Mouse (Mus musculus): ENCODE measurements at regions not wholly inside any gene's neighbourhood (a gene's known extent, or its start where the extent isn't known, plus 50 kb on each side); places are given as distances from the start of the nearest gene placed in this dataset.

DNA sequence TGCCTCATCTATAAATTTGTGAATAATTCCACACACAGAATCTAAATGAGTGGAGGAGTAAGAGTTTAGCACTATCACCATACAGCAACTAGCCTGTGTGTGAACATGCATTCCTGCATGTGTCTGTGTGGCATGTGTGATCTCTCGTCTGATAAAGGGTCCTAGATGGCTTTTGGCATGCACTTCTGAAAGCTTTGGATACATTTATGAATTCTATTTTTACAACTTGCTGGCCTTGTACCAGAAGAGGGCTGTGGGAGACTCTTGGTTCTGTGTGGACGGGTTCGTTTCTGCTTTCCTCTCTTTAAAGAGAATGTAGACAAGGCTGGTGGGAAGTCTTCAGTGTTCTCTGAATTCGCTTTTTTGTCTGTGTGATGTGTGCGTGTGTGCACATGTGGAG lies 148.7 kb upstream of the Id2 start:
- in situ Hi-C loops (cut with MboI; ENCODE audit: low sequenced_read_pairs): no loop called here

DNA sequence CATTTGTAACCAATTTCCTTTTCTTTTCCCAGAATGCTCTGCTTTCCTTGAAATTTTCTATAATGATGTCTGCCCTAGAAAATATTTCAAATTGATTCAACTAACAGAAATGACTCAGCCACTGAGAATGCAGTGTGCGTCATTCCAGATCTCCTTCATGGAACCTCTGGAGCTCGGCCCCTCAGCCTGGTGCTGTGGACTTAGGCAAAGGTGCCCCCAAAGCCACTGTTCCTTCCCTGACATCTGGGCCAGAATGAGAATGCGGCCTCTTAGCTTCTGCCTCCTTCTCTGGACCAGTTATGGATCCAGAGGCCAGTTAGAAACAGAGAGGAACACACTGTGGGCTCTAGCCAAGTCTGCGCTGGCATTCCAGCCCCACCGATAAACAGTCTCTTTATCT lies 148.3 kb upstream of the Id2 start:
- in situ Hi-C loops (cut with MboI; ENCODE audit: low sequenced_read_pairs): no loop called here

DNA sequence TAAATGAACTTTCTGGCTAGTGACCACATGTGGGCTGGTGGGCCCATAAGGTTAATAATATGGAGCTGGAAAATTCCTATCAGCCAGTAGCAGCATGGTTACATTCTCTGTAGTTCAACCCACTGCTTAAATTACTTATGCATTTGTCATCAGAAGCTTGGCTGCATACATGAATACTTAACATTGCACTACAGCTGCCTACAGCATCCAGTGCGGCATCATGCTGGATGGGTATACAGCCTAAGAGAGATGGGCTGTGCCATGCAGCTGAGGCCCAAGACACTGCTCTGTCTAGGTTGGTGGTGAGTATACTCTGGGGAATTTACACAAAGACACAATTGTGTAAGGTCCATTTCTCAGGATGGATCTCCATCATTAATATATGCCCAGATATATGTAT lies 147.7 kb upstream of the Id2 start:
- in situ Hi-C loops (cut with MboI; ENCODE audit: low sequenced_read_pairs): no loop called here

DNA sequence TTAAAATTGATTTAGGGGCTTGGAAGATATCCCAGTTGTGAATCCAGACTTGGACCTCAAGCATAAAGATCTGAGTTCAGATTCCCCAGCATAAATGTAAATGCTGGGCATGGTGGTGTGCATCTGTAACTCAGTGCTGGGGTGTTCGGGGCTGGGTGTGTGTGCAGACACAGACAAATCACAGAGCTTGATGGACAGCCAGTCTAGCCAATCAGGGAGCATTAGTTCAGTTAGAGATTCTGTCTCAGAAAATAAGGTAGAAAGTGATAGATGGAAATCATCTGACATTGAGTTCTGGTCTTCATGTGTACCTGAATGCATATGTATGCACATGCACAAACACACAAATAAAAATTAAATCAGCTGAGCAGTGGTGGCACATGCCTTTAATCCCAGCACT lies 147.0 kb upstream of the Id2 start:
- in situ Hi-C loops (cut with MboI; ENCODE audit: low sequenced_read_pairs): no loop called here

DNA sequence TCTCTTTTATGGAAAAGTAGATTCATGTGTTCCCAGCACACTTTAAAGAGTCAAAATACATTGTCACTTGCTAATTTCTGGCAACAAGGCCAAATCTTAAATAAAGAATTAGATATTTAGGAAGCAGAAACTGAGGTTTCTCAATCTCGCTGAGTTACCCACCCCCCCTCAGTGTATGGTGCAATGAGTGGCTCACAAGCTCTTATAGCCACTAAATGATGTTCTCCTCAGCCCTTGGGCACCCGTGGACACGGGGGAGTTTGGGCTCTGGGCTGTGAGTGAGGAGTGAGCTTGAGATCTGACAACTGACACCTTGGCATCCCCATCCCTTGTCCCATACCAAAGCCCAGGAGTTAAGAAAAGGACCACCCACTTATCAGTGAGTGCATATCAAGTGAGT lies 145.4 kb upstream of the Id2 start:
- in situ Hi-C loops (cut with MboI; ENCODE audit: low sequenced_read_pairs): no loop called here

- in situ Hi-C loops (cut with MboI; ENCODE audit: low sequenced_read_pairs): no loop called here
Measured at GRCm38 (mm10) chr12:25241675-25242074, 144.7 kb upstream of the Id2 start.

DNA sequence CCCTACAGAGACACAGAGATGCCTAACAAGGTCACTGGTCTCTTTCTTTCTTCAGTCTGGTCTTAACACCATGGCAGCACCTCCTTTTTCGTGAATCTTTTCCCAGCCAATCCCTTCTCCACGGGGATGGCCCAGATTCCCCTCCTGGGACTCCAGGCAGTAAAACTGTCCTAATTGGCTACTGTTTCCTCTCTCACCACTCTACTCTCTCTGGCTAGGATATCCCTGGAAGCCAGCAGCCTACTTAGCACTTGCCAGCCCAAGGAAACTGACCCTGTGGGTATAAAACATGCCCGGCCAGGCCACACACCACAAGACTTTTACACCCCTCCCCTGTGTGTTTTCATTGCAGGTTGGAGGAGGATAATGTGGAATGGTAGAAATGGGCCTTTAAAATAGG lies 143.9 kb upstream of the Id2 start:
- in situ Hi-C loops (cut with MboI; ENCODE audit: low sequenced_read_pairs): no loop called here

DNA sequence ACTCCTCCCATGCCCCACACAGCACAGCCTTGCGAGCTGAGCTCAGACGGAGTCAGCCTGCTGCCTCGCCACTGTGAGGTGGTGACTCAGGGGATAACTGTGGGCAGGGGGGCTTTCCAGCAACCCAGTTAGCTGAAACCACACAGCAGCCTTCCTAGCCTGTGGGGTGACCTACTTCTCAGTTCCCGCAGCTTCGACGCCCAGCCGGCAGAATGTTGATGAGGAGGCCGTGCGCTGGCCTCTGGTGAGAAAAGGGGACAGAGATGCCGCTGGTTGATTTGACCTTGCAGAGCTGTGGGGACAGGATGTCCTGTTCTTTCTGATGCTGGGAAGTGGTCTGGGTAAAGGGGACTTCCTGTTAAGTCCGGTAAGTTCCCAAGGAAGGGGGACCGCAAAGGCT lies 143.2 kb upstream of the Id2 start:
- in situ Hi-C loops (cut with MboI; ENCODE audit: low sequenced_read_pairs): no loop called here

DNA sequence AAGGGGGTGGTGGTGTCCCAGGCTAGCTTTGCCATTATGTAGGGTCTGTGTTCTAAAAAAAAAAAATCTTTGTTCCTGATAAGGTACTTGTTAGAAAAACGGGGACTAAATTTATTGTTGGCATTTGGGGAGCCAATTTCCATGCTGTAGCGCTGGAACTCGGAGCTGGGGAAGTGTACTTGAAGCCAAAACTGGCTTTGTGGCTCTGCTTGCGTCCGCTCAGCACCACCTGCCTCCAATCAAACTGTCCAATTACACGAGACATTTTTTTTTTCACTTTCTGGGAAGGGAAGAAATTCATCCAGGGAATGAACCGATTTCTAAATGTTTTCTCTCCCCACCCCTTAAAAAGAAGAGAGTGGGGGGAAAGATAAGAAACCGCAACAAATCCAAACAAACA lies 138.1 kb upstream of the Id2 start:
- in situ Hi-C loops (cut with MboI; ENCODE audit: low sequenced_read_pairs): no loop called here

DNA sequence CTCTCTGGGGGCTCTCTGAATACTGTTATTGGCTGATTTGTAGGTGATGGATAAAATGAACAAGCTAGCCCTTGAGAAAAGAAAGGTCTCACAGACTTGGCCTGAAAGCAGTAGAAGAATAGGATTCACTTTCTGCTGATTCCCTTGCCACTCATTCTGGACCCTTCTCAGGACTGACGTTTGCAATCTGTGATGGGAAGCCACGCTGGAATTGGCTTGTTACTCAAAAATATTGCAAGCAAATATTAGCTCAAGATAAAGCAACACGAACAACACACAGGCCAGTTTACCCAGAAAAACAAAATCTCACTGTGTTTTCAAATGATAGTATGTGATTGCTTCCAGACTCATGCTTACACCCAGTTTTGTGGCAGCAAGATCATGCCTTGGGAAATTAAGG lies 137.7 kb upstream of the Id2 start:
- in situ Hi-C loops (cut with MboI; ENCODE audit: low sequenced_read_pairs): no loop called here

DNA sequence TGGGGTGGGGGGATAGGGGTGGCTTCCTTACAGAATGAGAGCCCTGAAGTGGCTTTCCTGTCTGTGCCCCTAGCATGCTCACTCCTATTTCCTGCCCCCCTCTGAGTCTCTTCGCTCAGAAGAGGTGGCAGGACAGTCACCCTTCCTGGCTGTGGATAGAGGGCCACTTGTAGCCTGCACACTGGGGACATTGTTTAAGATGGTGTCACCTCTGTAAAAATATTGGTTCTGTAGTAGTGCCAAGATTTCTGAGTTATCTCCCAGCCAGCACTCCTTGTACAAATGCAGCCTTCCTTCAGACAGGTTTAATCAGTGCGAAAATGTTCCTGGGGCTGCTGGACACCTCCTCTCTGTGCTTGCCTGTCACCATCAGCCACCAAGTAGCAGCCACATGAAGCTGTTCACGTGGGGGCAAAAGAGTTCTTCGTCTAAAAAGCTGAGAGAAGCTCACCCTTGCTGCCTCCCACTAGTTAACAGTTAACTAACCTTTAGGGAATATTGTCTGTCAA lies 136.1 kb upstream of the Id2 start:
- in situ Hi-C loops (cut with MboI; ENCODE audit: low sequenced_read_pairs): no loop called here

DNA sequence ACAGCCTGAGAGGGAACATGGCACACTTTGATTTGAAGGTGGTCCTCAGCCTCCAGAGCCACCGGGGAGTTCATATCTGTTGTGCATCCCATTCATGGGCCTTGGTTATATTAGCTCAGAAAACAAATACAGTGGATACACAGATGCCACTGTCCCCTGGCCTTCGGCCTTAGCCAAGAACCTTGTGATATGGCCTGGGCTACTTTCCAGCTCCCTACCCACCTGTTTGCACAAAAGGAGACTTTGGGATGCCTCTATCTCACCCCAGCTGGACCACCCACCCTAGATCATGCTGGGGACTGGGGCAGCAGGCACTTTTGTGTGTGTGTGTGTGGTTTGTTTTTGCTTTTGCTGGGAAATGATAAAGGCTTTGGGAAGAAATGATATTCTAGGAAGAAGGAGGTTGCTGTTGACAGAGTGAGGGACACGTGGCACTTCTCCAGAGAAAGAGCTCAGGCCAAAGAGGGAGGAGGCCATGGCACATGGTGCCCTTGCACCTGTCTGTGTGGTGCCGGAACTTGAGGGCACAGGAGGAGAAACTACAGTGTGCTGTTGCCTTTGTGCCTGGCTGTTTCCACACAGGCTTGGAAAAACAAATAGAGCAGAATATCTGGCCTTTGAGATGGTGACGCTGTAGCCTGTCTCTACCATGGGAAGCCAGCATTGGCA lies 135.6 kb upstream of the Id2 start:
- in situ Hi-C loops (cut with MboI; ENCODE audit: low sequenced_read_pairs): no loop called here

DNA sequence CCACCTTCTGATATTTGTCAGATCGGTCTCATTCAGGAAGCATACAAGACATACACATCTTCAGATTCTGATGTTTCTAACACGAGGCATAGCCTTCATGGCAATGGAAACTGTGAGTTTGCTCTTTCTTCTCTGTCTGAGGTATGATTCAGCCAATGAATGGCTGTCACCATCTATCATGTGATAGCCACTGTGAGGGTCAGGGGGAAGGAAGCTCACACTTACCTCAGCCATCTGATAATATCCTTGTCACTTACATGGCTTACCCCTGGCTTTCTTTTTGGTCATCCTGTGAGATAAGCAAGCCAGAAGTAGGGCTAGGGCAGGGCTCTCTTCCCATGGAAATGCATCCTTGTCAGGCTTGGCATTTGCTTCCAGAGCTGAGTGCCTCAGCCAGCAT lies 131.8 kb upstream of the Id2 start:
- in situ Hi-C loops (cut with MboI; ENCODE audit: low sequenced_read_pairs): no loop called here

DNA sequence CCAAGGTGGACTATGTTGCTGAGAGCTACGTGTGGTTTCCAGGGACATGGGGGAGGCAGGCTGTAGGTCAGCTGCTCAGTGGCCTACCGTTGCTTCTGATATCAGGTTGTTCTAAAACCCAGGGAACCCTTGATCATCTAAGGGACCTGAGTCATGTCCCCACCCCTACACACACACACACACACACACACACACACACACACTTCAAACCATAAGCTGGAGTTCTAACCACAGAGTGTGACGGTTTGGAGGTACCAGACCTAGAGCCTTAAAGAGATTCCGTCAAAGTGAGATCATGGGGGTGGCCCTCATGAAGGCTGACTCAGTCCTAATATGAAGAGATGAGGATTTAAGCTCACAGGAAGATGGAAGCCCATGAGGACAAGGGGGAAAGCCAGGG lies 130.8 kb upstream of the Id2 start:
- in situ Hi-C loops (cut with MboI; ENCODE audit: low sequenced_read_pairs): no loop called here

- in situ Hi-C loops (cut with MboI; ENCODE audit: low sequenced_read_pairs): no loop called here
Measured at GRCm38 (mm10) chr12:25224644-25225043, 127.7 kb upstream of the Id2 start.

DNA sequence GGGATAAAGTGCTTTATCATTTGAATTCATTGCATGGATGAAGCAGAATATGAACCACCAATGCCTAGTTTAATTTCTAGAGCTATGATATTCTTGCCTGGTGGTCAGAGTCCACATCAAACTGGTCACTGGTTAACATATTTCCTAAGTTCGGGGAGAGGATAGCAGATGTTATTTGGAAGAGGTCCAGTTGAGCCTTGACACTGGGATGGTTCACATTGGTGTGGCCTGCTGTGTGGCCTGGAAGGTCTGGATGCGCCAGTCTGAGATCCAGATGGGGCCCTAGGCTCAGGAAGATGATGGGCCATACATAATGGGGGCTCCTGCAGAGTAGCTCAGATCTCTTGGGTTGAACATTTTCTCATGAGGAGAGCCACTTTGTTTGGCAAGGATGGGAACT lies 127.3 kb upstream of the Id2 start:
- in situ Hi-C loops (cut with MboI; ENCODE audit: low sequenced_read_pairs): no loop called here

- in situ Hi-C loops (cut with MboI; ENCODE audit: low sequenced_read_pairs): no loop called here
Measured at GRCm38 (mm10) chr12:25223539-25223938, 126.6 kb upstream of the Id2 start.

- in situ Hi-C loops (cut with MboI; ENCODE audit: low sequenced_read_pairs): no loop called here
Measured at GRCm38 (mm10) chr12:25220780-25221106, 123.8 kb upstream of the Id2 start.

DNA sequence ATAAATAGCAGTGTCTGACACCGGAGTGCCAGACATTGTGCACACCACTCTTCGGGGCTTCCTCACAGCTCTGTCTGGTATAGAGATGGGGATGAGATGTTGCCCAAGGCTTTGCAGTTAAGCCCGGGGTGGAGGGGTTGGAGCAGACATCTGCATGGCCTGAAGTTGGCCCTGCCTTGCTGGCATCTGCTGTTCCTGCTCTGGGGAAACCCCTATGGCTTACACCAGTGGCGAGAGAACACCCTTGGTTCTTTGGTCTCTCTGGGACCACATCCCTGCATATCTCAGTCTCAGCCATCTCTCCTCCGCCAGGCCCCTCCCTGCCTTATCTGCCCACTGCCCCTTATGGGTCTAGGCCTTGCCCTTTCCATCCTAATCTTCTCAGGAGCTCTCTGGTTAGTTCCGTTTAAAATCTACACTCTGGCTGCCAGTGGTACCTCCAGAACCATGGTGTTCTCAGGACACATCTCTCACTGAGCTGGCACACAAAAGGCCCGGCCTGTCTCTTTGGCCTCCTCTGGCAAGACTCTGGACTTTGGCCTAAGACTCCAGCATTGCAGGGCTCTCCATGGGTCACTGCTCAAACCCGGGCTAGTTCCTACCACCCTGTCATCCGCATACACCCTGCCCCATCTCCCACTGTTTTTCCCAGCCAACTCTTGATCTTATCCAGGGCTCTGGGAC lies 123.3 kb upstream of the Id2 start:
- in situ Hi-C loops (cut with MboI; ENCODE audit: low sequenced_read_pairs): no loop called here

GRCm38 (mm10) chr12:25219546-25219945 lies 122.6 kb upstream of the Id2 start:
- in situ Hi-C loops (cut with MboI; ENCODE audit: low sequenced_read_pairs): no loop called here

- in situ Hi-C loops (cut with MboI; ENCODE audit: low sequenced_read_pairs): no loop called here
Measured at GRCm38 (mm10) chr12:25216792-25217516, 120.0 kb upstream of the Id2 start.

GRCm38 (mm10) chr12:25215266-25215665 lies 118.3 kb upstream of the Id2 start:
- in situ Hi-C loops (cut with MboI; ENCODE audit: low sequenced_read_pairs): no loop called here
